ENCODE assay signal across 8 mouse cellular contexts in the genomic region with DNA sequence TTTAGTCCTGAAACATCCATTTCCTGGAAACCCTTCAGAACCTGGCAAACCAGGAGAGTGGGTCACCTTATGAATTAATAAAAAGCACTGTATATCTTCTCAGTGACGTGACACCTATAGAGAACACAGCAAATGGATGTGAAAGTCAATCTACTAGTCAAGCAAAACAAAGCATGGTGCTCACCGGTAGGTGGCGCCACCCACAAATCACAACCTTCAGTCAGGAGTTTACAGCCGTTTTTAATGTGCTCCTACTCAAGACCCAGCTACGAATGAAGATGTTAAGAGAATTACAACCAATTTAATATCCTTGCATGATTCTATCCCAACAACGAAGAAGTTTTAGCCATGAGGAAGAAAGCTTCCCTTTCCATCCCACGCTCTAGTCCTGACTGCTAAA.
A peak's percentile ranks its signal among the peaks of the same experiment; 100 is the strongest.
DNase-seq lines count a peak whose midpoint lies in the region.

No protein-coding gene starts in this region.

- intact Hi-C loops in heart, postnatal 25 days (cut with DNase I), result no loop called here

- peak; percentile 43 for DNase-seq in heart, postnatal 4 days
- no peak for DNase-seq in heart, postnatal 25 days (ENCODE audit: low spot score)
- DNase-seq in testis, postnatal 10 days (ENCODE audit: low spot score), result peak; percentile 61
- no peak for DNase-seq in testis, postnatal 14 days (ENCODE audit: low spot score)
- peak; percentile 9 for DNase-seq in c-Kit-positive CD71-positive TER-119-positive erythroid progenitor cells, embryonic 14.5 days (ENCODE audit: low spot score)
- peak; percentile 57 for DNase-seq in thymus, postnatal 4 days
- DNase-seq in MN1 (ENCODE audit: low spot score), result no peak
- DNase-seq in right cerebral cortex, postnatal 36 days (ENCODE audit: low spot score in 2 of 2), result no peak

Comparison
In these comparisons a context has a peak if more than half of its experiments do, and no peak if none do; other contexts are left out.
1. DNase-seq: peak in heart, postnatal 4 days (single experiment), testis, postnatal 10 days (single experiment), c-Kit-positive CD71-positive TER-119-positive erythroid progenitor cells, embryonic 14.5 days (single experiment) and thymus, postnatal 4 days (single experiment); none in heart, postnatal 25 days (single experiment), testis, postnatal 14 days (single experiment), MN1 (single experiment) and right cerebral cortex, postnatal 36 days (0 of 2).